Mouse (Mus musculus) retina, postnatal 7 days (tissue): ENCODE measurements at regions not wholly inside any gene's neighbourhood (a gene's known extent, or its start where the extent isn't known, plus 50 kb on each side); places are given as distances from the start of the nearest gene placed in this dataset.

Experiments
- DNase-seq: peaks from one replicate; pipeline ENCODE4 v3.0.0-alpha.2; 2012; ENCODE audit warnings: low read depth, low spot score

GRCm38 (mm10) chr8:6583337-6584096 lies 1478.4 kb upstream of the Slc10a2 start:
- DNase-seq: no peak

GRCm38 (mm10) chr8:6582732-6583131 lies 1477.6 kb upstream of the Slc10a2 start:
- no peak for DNase-seq

DNA sequence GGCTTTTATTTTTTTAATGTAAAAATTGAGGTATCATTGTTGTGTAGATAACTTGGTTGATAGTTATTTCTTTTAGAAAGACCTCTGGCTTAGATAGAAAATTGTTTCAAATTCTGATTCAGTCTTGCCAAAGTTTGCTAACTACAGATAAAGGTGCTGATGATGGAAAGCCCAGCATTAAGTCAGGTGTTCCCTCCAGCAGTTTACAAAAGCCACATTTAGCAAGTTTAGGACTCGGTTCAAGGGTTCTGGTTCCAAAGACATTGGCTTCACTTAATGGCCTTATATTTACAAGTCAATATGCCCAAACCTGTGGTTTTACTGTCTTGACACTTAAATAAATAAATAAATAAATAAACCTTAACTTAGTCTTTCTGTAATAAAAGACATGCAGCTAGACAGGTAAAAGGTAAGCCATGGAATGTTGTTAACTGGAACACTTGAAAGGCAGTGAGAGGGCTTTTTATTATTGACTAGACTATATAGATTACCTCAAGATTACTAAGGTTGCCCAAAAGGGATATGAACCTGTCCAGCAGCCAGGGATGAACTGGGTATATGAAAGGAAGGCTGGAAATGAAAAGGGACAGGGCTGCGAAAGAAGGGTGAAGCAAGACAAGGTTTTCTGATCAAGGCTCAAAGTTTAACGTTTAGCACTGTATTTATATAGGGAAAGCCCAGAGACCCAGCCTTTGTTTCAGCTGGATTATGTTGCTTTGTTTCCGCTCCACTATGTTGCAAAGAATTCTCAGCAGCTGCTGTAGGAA lies 1472.9 kb upstream of the Slc10a2 start:
- no peak for DNase-seq

DNA sequence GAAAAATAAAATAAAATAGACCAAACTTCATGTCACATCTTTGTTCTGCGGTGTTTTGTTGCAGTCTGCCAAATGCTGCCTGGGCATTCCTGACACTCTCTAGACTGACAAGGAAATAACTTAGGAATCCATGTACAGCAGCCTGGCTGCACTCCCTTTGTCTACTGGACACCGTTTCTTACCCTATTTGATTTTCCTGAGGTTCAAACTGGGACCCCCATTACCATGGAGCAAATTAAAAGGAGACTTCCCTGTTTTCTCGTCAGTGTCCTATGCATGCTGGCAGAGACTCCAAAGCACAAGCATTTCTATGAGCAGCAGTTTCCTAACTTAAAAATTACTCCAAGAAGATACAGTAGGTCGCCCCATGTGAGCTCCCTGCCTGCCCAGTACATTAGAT lies 1470.1 kb upstream of the Slc10a2 start:
- DNase-seq: no peak

GRCm38 (mm10) chr8:6573492-6573891 lies 1468.3 kb upstream of the Slc10a2 start:
- no peak for DNase-seq

DNA sequence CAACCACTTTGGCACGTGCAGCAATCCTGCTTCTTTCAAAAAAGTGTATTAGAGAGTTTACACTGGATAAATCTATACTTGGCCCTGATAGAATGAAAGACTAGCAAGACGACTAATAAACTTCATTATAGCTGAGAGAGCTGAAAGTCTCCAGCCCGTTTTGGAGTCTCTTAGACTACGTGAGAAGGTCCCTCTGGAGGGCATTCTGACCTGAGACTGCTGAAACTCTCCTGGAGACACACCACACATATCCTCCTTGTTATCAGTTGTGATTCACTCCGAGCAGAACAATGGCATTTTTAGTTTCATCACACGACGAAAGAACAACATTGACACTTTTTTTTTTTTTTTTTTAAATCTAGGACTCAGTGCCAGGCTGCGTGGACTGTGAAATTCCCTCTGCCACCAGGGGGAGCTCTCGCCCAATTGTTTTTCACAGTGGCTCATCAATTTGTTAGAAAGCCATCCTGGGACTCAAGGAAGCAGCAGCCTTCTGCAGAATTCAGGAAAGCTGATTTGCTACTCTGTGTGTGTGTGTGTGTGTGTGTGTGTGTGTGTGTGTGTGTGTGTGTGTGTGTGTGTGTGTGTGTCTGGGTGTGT lies 1467.0 kb upstream of the Slc10a2 start:
- DNase-seq: peak; percentile 66

GRCm38 (mm10) chr8:6550965-6551364 lies 1445.8 kb upstream of the Slc10a2 start:
- DNase-seq: no peak

DNA sequence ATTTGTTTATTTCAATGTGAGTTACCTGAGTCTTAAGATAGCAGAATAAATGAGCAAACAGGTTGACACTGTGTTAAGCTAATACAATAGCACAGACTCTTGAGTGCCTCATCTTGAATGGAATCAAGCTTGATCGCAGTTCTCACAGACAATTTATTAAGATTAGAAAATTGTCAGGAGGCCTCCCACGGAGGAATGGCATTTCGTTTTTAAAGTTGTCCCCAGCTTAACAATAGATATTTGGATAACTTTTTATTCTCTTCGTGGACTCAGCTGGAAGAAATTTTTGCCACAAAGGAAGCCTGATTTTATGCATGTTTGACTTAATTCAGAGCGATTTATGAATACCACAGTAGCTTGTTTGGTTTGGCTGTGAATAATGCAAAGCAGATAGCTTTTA lies 1422.0 kb upstream of the Slc10a2 start:
- DNase-seq: no peak

DNA sequence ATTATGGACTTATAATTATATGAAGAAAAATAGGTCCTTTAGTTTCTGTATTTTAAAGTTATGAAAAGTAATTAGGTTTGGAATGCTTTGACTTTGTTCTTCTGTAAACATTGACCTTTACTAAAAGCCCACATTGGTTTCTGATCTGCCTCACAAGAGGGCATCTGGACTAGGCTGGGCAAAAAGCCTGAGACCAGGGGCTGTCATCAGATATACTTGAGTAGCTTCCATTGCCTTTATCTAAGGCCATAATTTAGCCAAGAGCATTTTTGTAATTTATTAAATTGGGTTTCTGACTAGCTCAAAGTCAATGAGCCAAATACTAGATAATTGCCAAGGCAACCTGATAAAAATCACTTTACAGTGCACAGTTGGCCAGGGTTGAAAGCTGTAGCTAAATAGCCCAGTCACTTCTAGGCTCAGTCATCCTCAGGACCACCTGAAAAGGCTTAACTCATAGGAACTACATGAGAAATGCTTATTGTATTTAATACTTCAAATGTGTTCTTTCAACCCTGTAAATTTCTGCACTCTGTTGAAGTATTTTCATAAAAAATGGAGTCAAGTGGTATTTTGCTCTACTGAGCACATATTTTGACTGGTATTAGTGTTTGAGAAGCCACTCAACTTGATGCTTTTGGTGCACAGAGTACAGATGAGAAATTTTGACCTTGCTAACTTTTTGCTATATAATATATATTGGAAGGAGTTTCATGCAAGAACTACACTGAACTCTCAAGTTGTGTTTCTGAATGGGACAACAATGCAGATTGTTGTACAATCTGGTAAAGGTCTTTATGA lies 1410.9 kb upstream of the Slc10a2 start:
- DNase-seq: no peak

DNA sequence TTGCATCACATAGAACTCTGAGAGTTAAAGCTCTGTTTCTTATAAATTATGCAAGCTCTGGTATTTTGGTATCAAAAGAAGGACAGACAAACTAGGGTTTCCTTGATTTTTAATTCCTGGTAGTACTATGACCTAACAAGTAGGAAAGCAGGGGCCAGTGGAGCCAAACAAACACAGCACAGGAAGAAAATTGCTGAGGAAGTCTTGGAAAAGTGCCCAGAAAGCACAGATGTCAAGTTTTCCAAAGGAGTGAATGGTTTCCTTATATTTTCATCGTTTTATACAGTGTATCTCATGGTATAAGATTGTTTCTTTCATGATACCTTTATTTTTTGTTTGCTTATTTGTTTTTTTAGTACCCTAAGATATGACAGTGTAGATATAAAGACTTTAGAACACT lies 1387.3 kb upstream of the Slc10a2 start:
- DNase-seq: no peak

DNA sequence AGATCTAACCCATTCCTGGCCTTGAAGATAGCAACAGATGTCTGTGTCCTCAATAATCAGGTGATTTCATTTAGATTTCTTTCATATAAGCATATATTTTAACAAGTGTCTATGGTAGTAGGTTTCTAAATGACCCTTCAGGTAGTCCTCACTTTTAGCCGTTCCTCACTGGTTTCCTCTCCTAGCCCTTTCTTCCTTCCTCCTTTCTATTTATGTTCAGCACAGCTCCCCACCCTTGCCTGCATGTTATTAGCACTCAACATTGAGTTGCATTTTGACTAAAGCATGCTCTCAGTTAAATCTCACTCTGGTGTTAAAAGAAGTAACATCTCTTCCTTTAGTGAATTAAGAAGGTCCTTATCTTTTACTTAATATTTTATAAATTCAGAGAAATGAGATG lies 1376.8 kb upstream of the Slc10a2 start:
- no peak for DNase-seq

GRCm38 (mm10) chr8:6471089-6471488 lies 1365.9 kb upstream of the Slc10a2 start:
- DNase-seq: no peak

DNA sequence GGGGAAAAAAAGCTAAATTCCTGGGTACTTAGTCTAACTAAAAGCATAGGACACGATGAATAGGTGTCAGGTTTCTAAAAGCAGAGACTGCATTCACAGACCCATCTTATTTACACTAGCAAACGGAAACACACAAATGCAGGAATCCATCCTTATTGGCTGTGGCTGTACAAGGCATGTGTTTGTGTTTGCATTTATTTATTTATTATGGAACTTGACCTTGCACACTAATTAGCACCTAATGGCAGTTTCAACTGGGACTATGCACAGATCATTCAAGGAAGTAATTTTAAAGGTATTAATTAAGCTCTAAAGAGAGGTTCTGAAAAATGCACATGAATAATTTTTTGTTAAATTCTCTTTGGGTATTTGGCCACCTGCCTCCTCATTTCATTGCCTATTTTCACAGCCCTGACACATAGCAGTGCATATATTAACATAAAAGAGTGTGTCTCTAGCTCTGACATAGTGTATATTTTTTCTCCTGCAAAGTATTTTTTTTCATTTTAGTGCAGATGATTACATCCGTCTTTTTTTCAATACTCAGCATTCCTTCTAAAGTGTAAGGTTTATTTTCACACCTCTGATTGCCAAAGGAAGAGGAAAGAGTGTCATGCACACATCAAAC lies 1351.5 kb upstream of the Slc10a2 start:
- no peak for DNase-seq

DNA sequence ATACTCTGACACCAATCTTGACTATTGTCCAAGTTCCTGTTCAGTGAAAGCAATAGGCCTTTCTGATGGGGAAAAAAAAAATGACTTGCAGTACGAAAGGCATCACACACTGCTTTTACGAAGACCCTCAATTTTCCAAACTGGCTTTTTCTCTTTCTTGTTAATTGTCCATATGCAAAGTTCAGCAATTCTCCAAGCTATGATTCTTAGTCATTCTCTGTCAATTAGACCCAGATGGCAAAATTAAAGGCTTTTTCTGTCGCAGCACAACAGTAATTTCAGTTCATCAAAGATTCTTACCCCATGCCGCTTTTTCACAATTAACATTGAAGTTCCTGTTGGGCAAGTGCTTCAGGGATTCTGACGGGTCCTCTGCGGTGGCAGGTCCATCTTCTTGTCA lies 1343.2 kb upstream of the Slc10a2 start:
- DNase-seq: no peak

- no peak for DNase-seq
Measured at GRCm38 (mm10) chr8:6439069-6439468, 1333.9 kb upstream of the Slc10a2 start.
